Mouse (Mus musculus): Measurements from ENCODE around the gene Cpeb3. TPM values are rescaled to one million over a fixed set of nuclear protein-coding genes. Genes with fewer than 3 reads are reported as not detected.
"Not testable (repeated sequence)": the region's sequence is repeated elsewhere in the genome, so short reads cannot be mapped to it uniquely, and the experiment has no call there.

Cpeb3 gene
- total RNA-seq, 2 experiments from 2014 or later = 55.2 to 55.9 TPM

DNA sequence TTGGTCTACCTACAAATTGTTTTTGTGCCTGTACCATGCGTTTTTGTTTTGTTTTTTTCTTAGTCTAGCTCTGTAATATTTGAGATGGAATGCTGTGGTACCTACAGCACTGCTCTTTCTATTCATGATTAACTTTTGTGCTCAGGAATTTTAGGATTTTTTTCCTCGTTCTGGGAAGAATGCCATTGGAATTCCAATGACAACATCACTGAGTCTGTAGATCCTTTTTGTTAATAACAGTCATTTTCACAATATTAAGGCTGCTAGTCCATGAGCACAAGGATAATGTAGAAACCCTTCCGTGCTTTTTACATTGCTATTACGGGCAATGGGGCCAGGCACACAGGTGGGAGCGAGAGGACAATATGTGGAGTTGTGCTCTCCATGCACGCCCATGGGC lies 96.6 kb downstream of the Cpeb3 start:
- DNase-seq (ENCODE audit: extremely low spot score in 1 of 2, low spot score in 2 of 2) = no peak
- intact Hi-C loops (cut with DNase I) = no loop called here

DNA sequence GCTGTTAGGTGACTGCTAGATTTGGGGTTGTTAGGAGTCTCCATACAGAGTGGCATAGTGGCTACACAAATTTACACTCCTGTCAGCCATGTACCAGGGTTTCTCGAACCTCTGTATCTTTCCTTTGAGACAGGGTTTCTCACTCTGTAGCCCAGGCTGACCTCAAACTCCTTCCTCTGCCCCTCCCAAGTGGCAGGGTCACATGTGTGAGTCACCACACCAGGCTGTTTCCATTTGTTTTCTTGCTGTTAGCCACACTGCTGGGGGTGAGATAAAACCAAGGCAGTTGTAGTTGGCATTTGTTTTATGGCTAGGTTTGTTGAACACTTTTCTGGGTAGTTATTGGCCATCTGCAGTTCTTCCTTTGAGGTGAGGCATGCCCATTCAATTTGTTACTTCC lies 97.9 kb downstream of the Cpeb3 start:
- DNase-seq (ENCODE audit: extremely low spot score in 1 of 2, low spot score in 2 of 2) = no peak
- intact Hi-C loops (cut with DNase I) = no loop called here

GRCm38 (mm10) chr19:37109853-37110252 lies 98.5 kb downstream of the Cpeb3 start:
- intact Hi-C loops (cut with DNase I) = no loop called here
- no peak for DNase-seq (ENCODE audit: extremely low spot score in 1 of 2, low spot score in 2 of 2)

DNA sequence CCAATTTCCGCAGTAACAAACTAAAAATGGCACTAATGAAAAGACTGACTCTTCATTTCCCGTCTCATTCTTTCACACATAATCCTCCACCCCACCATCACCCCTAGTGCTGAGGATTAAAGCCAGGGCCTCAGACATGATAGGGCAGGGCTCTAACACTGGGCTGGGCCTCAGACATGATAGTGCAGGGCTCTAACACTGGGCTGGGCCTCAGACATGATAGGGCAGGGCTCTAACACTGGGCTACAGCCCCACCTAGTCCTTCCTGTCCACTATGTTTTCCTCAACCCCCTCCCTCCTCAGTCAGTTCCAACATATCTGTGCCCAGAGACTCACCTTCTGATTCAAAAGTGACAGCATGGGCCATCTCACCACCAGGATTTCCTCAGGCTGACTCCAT lies 107.7 kb downstream of the Cpeb3 start:
- no peak for DNase-seq (ENCODE audit: extremely low spot score in 1 of 2, low spot score in 2 of 2)
- intact Hi-C loops (cut with DNase I) = no loop called here

- DNase-seq (ENCODE audit: extremely low spot score in 1 of 2, low spot score in 2 of 2) = no peak
- intact Hi-C loops (cut with DNase I) = no loop called here
These were observed 112.6 kb downstream of the Cpeb3 start for GRCm38 (mm10) chr19:37095666-37096330.

- no peak for DNase-seq (ENCODE audit: extremely low spot score in 1 of 2, low spot score in 2 of 2)
- intact Hi-C loops (cut with DNase I) = no loop called here
These were observed 115.2 kb downstream of the Cpeb3 start for GRCm38 (mm10) chr19:37093181-37093580.

- no peak for DNase-seq (ENCODE audit: extremely low spot score in 1 of 2, low spot score in 2 of 2)
- intact Hi-C loops (cut with DNase I) = no loop called here
These were observed 118.0 kb downstream of the Cpeb3 start for GRCm38 (mm10) chr19:37090146-37091061.

DNA sequence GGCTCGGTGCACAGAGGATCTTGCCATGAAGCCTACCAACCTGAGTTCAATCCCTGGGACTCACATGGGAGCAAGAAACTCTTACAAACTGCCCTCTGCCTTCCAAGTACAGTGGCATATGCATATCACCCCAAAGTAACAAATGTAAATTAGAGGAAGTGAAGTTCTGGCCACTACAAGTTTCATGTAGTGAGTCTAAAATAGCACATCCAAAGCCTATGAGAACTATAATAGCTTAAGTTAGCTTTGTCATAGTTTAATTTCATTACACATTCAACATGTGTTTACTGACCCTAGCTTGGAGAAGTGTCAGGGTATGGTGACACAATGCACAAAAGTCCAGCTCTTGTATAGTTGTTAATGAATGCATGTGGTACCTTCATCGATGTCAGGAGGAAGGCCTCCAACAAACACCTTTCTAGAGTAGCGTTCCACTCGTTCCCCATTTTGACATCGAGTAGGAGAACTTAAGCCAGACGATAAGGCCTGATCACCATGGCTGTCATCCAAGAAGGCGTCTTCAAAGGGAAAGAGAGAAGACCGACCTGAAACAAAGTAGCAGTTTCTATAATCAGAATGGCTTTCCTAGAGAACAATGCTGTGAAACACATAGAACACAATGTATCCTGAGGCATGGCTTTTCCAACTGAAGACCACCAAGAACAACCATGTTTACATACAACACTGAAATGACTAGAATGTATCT lies 120.2 kb downstream of the Cpeb3 start:
- DNase-seq (ENCODE audit: extremely low spot score in 1 of 2, low spot score in 2 of 2) = no peak
- intact Hi-C loops (cut with DNase I) = no loop called here

DNA sequence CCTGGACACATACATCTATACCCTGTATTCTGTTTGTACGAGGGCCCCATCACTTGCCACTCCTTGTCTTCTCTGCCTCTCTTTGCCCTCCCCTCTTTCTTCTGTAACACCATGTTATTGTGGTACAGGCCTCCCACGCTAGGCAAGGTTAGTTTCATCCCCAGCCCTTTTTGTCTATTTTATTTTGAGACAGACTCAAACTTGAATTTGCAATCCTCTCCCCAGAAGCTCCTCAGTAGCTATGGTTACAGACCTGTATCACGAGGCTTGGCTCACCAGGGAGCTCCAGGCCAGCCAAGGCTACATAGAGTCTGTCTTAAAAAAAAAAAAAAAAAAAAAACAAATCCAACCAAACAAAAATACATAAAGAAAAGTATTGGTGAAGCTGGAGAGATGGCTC lies 123.9 kb downstream of the Cpeb3 start:
- intact Hi-C loops (cut with DNase I) = no loop called here
- no peak for DNase-seq (ENCODE audit: extremely low spot score in 1 of 2, low spot score in 2 of 2)

DNA sequence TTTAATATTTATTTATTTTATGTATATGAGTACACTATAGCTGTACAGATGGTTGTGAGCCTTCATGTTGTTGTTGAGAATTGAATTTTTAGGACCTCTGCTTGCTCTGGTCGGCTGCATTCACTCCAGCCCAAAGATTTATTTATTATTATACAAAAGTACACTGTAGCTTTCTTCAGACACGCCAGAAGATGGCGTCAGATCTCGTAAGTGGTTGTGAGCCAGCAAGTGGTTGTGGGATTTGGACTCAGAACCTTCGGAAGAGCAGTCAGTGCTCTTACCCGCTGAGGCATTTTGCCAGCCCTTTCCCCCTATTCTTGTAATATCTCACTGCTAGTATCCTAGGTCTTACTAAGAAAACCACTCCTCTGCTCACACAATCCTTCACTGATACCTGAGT lies 126.9 kb downstream of the Cpeb3 start:
- no peak for DNase-seq (ENCODE audit: extremely low spot score in 1 of 2, low spot score in 2 of 2)
- intact Hi-C loops (cut with DNase I) = no loop called here

DNA sequence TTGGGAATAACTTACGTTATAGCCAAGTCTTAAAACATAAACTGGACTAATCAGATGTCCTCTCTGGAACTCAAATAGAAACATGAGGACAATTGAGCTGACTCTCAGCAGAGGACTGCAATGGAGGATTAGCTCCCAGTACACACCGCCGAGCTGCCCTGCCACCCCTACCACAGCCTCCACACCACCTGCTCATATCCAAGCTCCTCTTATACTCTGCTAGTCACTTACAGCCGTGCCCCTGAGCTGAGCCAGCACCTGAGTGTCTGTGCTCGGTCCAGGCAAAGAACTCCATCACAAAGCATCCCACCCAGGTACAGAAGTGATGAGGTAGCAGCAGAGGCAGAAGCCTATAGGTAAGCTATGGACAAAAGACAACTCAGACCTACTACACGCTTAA lies 129.2 kb downstream of the Cpeb3 start:
- no peak for DNase-seq (ENCODE audit: extremely low spot score in 1 of 2, low spot score in 2 of 2)

DNA sequence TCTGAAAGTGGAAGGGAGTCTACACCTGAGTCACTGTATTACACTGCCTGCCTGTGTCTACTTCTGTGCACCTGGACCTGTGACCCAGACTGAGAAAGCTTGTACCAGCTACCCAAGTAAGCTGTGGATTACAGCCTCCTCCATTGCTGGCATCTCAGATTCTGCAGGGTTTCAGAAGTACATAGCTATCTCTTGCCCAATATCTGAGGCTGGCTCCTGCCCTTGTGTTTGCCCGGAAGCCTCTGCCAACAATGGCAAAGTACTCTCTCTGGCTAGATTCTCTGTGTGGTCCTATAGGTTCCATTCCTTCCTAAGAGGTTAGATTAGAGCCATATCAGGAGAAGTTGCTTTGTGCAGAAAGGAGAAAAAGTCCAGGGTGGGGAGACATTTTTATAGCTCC lies 129.8 kb downstream of the Cpeb3 start:
- intact Hi-C loops (cut with DNase I) = no loop called here
- DNase-seq (ENCODE audit: extremely low spot score in 1 of 2, low spot score in 2 of 2) = no peak

More for the DNA sequence above, 129.2 kb downstream of the Cpeb3 start:
- intact Hi-C loops (cut with DNase I) = no loop called here

DNA sequence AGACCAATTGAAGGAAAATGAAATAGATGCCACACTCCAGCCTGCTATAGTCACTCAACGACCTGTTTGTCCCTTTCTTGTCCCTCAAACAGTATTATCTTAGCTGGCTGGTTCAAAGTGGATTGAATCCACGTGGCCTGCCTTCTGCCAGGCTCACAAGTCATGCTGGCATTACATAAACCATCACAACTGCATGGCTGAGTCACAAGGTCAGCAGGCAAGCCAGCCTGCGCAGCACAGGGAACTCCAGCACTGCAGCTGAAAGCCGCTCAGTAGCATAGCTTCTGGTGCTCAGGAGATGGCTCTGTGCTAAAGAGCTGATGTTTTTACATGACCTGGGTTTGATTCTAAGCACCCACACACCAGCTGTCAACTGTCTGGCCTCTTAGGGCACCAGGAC lies 130.3 kb downstream of the Cpeb3 start:
- no peak for DNase-seq (ENCODE audit: extremely low spot score in 1 of 2, low spot score in 2 of 2)
- intact Hi-C loops (cut with DNase I) = no loop called here

DNA sequence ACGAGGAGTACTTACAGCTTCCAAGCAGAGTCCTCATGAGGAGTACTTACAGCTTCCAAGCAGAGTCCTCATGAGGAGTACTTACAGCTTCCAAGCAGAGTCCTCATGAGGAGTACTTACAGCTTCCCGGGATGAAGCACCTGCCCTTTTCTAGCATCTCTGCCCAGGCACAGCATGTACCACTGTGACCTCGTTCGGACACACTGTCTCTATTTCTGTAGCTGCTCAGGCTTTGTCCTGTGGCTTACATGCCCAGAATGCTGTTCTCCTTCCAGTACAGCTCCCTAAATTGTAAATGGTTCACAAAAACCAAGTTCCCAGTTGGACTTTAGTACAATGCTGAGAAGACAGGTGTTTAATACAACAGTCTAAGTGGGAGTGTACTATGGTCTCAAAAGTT lies 131.1 kb downstream of the Cpeb3 start:
- intact Hi-C loops (cut with DNase I); DNase-seq (ENCODE audit: extremely low spot score in 1 of 2, low spot score in 2 of 2): not testable (repeated sequence)

DNA sequence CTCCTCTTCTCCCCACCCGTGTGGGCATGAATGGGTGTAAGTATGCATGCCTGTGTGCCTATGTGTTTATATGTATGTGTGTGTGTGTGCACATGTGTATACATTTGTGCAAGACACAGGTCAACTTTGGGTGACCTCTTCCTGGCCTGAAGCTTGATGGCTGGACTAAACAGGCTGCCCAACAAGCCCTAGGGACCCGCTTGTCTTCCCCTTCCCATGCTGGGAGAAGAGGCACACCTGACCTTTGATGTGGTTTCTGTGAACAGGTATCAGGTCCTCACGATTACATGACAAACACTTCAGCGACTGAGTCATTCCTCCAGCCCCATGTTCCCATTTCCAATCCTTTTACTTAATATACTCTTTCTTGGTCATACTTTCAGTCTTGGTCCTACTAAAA lies 131.8 kb downstream of the Cpeb3 start:
- no peak for DNase-seq (ENCODE audit: extremely low spot score in 1 of 2, low spot score in 2 of 2)
- intact Hi-C loops (cut with DNase I) = no loop called here

DNA sequence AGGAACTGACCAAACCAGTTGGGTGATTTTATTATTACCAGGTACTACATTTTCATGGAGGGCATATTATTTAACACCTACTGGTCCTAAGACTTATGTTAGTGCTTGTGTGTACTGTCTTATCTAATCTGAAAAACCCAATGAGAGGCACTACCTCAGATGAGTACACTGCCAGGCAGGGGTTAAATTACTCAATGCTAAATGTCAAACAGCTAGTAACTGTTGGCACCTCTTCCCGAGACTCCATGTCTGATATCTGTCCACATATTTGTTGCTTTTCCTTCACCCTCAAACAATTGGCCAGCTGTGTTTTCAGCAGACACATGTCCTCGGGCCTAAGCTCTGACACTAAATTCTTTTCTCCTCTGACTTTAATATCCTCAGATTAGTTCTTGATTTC lies 132.3 kb downstream of the Cpeb3 start:
- DNase-seq (ENCODE audit: extremely low spot score in 1 of 2, low spot score in 2 of 2) = no peak
- intact Hi-C loops (cut with DNase I) = no loop called here

- intact Hi-C loops (cut with DNase I) = no loop called here
- DNase-seq (ENCODE audit: extremely low spot score in 1 of 2, low spot score in 2 of 2) = no peak
These were observed 132.7 kb downstream of the Cpeb3 start for GRCm38 (mm10) chr19:37075690-37076089.

DNA sequence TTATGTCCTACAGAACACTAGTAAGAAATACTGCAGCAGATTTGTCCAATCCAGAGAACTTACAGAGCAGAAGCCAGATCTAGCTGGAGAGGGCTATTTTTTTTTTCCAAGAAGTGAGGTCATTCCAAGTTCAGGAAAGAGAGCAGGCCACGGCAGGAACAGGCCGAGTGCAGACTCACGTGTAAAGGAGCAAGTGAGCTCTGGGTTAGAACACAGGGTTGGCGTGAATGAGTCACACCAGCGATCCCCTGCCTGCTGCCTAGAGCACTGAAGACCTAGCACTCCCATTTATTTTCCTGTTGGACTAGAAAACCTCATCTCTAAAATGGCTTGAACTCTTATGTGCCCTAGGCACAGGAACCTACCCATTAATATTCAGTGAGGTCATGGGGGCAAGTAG lies 133.7 kb downstream of the Cpeb3 start:
- no peak for DNase-seq (ENCODE audit: extremely low spot score in 1 of 2, low spot score in 2 of 2)
- intact Hi-C loops (cut with DNase I) = no loop called here

DNA sequence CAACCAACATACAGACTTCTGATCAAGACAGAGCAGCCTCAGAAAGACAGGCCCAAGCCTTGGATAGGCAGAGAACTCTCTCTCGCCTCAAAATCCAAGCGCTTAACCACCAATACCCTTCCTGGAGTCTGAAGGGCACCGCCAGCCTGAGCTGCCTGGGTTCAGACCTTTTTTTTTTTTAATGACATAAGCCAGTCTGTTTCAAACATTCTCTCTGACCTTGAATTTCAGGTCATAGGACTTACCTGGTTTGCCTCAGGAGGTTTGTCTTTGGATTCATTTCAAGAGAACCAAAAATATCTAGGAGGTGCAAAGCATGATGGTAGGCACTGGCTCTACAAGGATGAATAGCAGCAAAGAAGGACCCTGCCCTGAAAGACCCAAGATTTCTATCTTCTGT lies 134.1 kb downstream of the Cpeb3 start:
- intact Hi-C loops (cut with DNase I) = no loop called here
- no peak for DNase-seq (ENCODE audit: extremely low spot score in 1 of 2, low spot score in 2 of 2)
